Mouse (Mus musculus) left cerebral cortex, postnatal 25 days (tissue): ENCODE measurements at regions not wholly inside any gene's neighbourhood (a gene's known extent, or its start where the extent isn't known, plus 50 kb on each side); places are given as distances from the start of the nearest gene placed in this dataset.
A peak's percentile ranks its signal among the peaks of the same experiment; 100 is the strongest.

Experiments
- DNase-seq, 2 experiments: peaks; one replicate each; pipeline ENCODE4 v3.0.0; 2022; ENCODE audit warnings: low spot score in 2 of 2, mixed read lengths in 1 of 2
- intact Hi-C: fragments of 180-260 bp; cut with DNase I; formaldehyde crosslinking; loops from one replicate; pipeline ENCODE4 v1.15.1; 2025

GRCm38 (mm10) chr14:99366281-99366987 is 67.9 kb downstream of the Klf5 start:
- DNase-seq: no peak
- intact Hi-C loops: no loop called here

DNA sequence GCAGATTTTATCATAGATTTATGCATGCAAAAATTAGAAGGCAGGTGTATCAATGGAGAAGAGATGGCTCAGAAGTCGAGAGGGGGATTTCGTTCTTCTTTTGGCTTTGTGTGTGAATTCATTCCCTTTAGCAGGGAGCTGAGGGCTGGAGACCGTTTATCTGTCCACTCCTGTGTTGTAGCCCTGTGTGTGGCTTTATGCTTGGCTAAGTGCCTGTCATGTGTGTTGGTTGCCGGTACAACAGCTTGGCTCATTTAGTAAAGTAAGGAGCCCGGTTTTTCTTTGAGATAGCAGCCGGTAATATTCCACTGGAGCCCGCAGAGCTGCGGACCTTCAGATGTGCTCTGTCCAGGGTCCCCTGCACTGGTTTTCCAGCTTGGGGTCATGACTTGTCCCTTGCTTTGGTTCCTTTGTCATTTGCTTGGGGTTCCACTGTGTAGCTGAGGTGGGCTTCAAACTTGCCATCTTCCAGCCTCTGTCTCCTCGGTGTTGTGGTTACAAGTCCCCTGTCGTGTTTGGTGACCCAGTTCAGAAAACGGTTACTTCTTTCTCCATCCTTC is 68.6 kb downstream of the Klf5 start:
- intact Hi-C loops: no loop called here

GRCm38 (mm10) chr14:99369366-99369765 is 70.9 kb downstream of the Klf5 start:
- no peak for DNase-seq
- intact Hi-C loops: no loop called here

More for the DNA sequence above, 68.6 kb downstream of the Klf5 start:
- DNase-seq: no peak

DNA sequence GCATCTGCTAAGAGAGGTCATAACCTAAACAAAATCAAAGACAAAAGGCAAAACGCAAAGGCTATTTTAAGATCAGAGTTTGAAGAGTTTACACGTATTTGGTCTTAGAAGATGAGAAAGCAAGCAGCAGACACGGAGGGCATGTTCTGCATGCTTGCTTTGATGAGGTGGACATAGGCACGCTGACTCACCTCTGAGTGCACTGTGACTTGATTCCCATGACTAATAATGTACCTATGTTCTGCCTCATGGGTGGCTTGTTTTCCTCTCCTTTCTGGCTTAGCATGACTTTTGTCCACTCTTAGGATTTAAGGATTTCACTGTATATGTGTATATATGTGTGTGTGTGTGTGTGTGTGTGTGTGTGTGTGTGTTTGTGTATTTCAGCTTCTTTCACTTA is 75.2 kb downstream of the Klf5 start:
- DNase-seq: no peak
- intact Hi-C loops: no loop called here

- no peak for DNase-seq
- intact Hi-C loops: loop anchor here (5.0 kb wide), 2 partner anchors 213 to 367 kb away; no protein-coding TSS in a partner anchor
These were observed 76.6 kb downstream of the Klf5 start for GRCm38 (mm10) chr14:99375040-99375610.

- intact Hi-C loops: loop anchor here (5.0 kb wide), 2 partner anchors 215 to 365 kb away; no protein-coding TSS in a partner anchor
- DNase-seq: peak in 1 of 2 experiments; percentile 63
These were observed 78.4 kb downstream of the Klf5 start for GRCm38 (mm10) chr14:99376652-99377502.

DNA sequence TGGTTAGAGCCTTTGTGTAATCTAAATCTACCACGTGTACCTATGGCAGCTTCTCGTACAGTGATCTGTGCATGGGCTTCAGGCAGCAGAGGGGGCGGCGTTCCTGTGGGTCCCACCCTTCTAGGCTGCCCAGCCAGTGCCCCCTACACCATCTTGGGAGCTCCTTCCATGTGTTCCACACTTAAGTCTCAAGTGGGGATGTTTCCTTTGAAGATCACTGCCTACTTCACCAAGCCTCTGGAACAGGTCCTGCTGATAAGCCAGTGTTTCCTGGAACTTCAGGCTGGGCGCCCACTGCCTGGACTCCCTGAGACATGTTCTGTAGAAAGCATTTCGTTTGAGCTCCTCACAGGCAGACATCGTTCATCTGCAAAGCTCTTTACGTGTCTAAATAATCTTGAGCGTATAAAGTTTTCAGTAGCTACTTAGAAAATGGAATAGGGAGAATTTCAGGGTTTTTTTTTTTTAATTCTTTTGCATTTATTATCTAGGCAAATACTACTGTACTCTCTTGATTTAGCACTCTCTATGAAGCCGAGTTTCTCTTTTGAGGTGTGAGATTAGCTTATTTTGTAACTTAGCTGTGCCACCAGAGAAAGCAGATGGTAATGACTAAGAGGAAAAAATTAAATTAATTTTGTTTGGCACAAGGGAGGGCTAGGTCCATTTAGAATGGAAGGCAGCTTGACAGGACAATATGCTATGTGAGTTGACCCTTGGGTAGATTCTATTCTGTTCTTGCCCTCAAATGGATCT is 82.9 kb downstream of the Klf5 start:
- DNase-seq: peak in 1 of 2 experiments; percentile 53
- intact Hi-C loops: no loop called here

DNA sequence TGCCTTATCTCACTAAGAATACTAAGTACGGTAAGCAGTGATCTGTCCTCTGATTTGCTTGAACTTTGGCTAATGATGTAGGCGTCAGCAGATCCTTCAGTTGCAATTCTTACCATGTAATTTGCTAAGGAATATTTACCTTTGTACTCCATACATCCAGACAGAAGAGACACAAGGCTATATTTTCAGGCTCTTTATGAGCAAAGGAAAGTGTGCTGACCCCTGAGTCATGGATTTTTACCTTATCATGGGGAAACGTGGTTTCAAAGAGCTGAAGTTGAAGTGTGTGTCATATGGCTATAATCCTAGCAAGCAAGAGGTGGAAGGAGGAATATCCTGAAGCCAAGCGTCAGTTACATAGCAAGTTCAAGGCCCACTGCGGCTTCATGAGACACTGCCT is 83.6 kb downstream of the Klf5 start:
- DNase-seq: no peak
- intact Hi-C loops: no loop called here

DNA sequence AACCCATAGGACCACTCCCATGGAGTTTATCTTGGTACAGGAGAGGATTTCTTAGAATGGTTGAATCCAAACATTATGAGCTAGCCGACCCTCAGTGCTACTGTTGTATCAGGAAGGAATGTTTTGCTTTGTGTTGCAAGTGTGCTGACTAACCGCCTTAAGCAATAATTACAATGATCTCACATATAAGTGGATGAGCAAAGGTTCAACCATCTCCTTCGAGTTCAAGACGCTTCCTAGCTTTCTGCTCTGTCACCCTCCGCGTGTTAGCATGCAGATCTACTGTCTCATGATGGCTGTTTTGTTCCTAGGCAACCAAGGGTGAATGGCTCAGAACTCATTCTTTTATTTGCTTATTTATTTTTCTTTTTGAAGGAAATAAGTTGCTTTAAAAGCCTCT is 84.7 kb downstream of the Klf5 start:
- intact Hi-C loops: no loop called here
- DNase-seq: no peak

GRCm38 (mm10) chr14:99387581-99387980 is 89.1 kb downstream of the Klf5 start:
- intact Hi-C loops: no loop called here
- no peak for DNase-seq

DNA sequence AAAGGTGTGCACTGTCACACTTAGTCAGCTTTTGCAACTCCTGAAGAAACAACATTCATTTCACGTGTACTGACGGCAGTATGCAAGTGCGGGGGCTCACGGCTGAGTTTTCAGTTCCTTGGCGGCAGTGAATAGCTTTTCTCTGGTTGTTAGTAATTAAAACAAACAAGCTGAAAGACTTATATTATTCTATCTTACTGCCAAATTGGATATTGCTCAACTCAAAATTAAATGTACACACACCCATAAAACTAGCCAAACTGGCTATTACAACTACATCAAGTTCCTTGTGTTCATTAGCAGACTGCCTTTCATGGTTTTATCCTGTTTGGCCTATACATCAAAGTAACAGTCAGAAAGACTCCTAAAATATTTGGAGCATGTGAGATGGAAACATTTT is 90.8 kb downstream of the Klf5 start:
- DNase-seq: no peak
- intact Hi-C loops: no loop called here

- intact Hi-C loops: no loop called here
These were observed 93.2 kb downstream of the Klf5 start for GRCm38 (mm10) chr14:99391700-99392099.

GRCm38 (mm10) chr14:99392813-99393212 is 94.3 kb downstream of the Klf5 start:
- intact Hi-C loops: no loop called here

More at GRCm38 (mm10) chr14:99391700-99392099, 93.2 kb downstream of the Klf5 start:
- DNase-seq: no peak

DNA sequence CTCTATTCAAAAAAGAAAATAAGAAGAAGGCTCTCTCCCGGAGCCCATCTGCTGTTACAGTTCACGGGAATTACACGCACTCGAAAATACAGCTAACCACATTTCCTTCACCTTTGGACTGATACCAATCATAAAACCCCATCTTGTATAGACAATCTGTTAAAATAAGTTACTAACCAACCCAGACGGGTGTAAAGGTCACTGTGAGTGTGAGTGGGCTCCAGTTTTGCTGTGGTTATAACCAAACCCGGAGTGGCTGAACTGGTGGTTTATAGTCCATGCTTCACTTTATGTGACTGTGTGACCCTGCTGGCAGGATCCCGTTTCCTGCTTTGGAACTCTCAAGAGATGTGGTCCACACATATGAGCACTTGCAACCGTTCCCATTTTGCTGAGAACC is 95.1 kb downstream of the Klf5 start:
- intact Hi-C loops: no loop called here
- DNase-seq: no peak

More at GRCm38 (mm10) chr14:99392813-99393212, 94.3 kb downstream of the Klf5 start:
- DNase-seq: no peak

DNA sequence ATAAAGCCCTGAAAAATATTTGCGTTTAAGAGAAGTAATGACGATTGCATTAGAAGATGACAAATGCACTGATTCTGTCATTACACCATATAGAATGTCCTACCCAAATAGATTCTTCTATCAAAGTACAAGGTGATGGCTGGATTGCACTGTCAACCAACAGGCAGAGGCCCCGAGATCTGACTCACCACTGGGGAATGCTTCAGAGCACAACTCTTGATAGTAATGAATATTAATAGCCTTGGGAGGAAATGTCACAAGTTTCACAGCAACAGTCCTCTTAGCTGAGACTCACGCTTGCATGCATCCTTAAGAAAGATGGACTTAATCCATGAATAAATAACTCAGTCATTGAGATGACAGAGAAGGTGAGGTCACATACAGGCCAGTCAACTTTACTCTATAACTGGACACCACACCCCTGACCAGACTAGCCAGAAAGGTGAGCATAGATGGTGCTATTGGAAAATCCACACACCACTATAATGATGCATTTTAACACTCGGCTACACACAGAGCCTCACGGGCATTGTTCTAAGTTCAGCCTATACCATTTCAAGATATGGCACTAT is 104.8 kb downstream of the Klf5 start:
- no peak for DNase-seq
- intact Hi-C loops: no loop called here

GRCm38 (mm10) chr14:99405228-99405627 is 106.7 kb downstream of the Klf5 start:
- intact Hi-C loops: no loop called here
- DNase-seq: no peak

DNA sequence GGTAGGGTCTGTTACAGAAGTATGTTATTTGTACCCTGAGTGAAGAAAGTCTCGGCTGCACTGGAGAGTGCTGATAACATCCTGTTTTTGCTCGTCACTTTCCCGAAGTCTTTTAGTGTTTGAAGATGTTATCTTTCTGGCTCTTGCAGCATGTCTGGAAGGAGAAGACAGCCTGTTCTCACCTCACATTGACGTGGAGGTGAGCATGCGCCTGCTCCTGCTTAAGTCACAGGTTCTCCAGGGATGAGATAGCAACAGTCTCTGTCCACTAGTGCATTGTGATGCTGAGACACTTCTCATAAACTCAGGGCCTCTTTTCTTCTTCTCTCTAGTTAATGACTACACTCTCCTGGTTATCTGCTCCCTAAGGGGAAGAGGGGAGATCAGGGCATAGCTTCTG is 113.3 kb downstream of the Klf5 start:
- intact Hi-C loops: no loop called here
- no peak for DNase-seq

DNA sequence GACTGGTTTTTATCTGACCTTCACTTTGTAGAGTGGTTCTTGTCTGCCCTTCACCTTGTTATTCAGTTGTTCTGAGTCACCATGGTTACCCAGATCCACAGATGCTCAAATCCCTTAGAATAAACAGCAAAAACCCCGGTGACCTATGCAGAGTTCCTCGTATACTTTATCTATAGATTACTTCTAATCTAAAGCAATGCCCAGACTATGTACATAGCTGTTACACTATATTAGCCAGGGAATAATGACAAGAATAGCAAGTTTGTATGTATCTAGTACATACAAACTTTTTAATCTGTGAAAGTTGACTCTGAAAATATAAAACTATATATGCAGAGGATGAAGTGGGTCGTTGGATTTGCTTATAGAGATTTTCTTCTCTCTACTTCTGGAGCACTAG is 117.7 kb downstream of the Klf5 start:
- intact Hi-C loops: no loop called here
- DNase-seq: no peak

GRCm38 (mm10) chr14:99418970-99419369 is 120.5 kb downstream of the Klf5 start:
- intact Hi-C loops: no loop called here
- no peak for DNase-seq
